Mouse (Mus musculus) forebrain, embryonic 10.5 days (tissue): ENCODE results near the gene Atp11a. TPM values are rescaled to one million over a fixed set of nuclear protein-coding genes. Genes with fewer than 3 reads are reported as not detected.

ENCODE experiments used
- DNase-seq: peaks from one replicate; pipeline ENCODE4 v3.0.0-alpha.2; 2017; ENCODE audit warnings: low spot score; ENCODE audit errors: extremely low spot score
- H3K27ac ChIP-seq: fragments of 300-500 bp; sonication (generic); 2 replicates; pipeline ENCODE4 v1.5.1; 2016; ENCODE audit warnings: mild to moderate bottlenecking
- H3K27me3 ChIP-seq: fragments of 300-500 bp; sonication (generic); 2 replicates; pipeline ENCODE4 v1.6.1; 2016; ENCODE audit warnings: mild to moderate bottlenecking; ENCODE audit not compliant: poor library complexity, severe bottlenecking
- H3K36me3 ChIP-seq: fragments of 300-500 bp; sonication (generic); replicated peaks from 2 replicates; pipeline ENCODE4 v1.6.1; 2016; ENCODE audit warnings: mild to moderate bottlenecking, moderate library complexity
- H3K4me1 ChIP-seq: fragments of 300-500 bp; sonication (generic); 2 replicates; pipeline ENCODE4 v1.6.1; 2016
- H3K4me3 ChIP-seq: fragments of 300-500 bp; sonication (generic); 2 replicates; pipeline ENCODE4 v1.5.1; 2016; ENCODE audit warnings: mild to moderate bottlenecking, moderate library complexity
- H3K9me3 ChIP-seq: fragments of 300-500 bp; sonication (generic); 2 replicates; pipeline ENCODE4 v1.6.1; 2016; ENCODE audit warnings: mild to moderate bottlenecking, moderate library complexity
- WGBS: fragments of 180-500 bp; shearing (Covaris S2); methylation state at CpG from one replicate; pipeline ENCODE4 v1.1.7; 2016; 5-methylcytosine and 5-hydroxymethylcytosine counted together
- polyA plus RNA-seq: library from polyadenylated mRNA; unstranded; fragments of >200 nt; fragmentation: Nextera tagmentation; extraction: Ambion mirVana; gene quantifications from 2 replicates; pipeline ENCODE4 v1.2.1, GENCODE M21; 2016

Atp11a gene
- polyA plus RNA-seq, 1 experiment from 2014 or later, result 9.6 TPM

- H3K27ac ChIP-seq, result no peak overlapping the region
- H3K4me1 ChIP-seq, result peaks cover 51% of the 10 kb centered on the region
- no peak for DNase-seq
- WGBS, result 86% methylated on average over 10 of the region's 10 CpGs
- peaks cover 3% of the 10 kb centered on the region; the same call in 1 of the 2 replicates for H3K36me3 ChIP-seq
- H3K27me3 ChIP-seq, result no peaks in the 10 kb centered on the region
- no peaks in the 10 kb centered on the region for H3K9me3 ChIP-seq
- no peak overlapping the region for H3K4me3 ChIP-seq
Measured at GRCm38 (mm10) chr8:12801586-12801985, 44.8 kb downstream of the Atp11a start.

- Histone ChIP-seq H3K27ac (0 out of 2 replicates have a peak overlapping the region, but pooled peaks have one; percentile 26), H3K9me3 (no peaks in the 10 kb centered on the region), H3K4me1 (peaks cover 51% of the 10 kb centered on the region), H3K27me3 (no peaks in the 10 kb centered on the region), H3K36me3 (peaks cover 8% of the 10 kb centered on the region; the same call in 1 of the 2 replicates), H3K4me3 (no peak overlapping the region)
- no peak for DNase-seq
- 88% methylated on average over 10 of the region's 10 CpGs for WGBS
Measured at GRCm38 (mm10) chr8:12803121-12803520, 46.3 kb downstream of the Atp11a start.

- DNase-seq, result no peak
Measured at GRCm38 (mm10) chr8:12804909-12805308, 48.1 kb downstream of the Atp11a start.

GRCm38 (mm10) chr8:12805569-12805968 lies 48.8 kb downstream of the Atp11a start:
- no peaks in the 10 kb centered on the region for H3K9me3 ChIP-seq
- H3K36me3 ChIP-seq, result peaks cover 8% of the 10 kb centered on the region; the same call in 1 of the 2 replicates
- WGBS, result 67% methylated on average over 4 of the region's 4 CpGs
- no peak overlapping the region for H3K4me3 ChIP-seq
- no peak overlapping the region; the same call in 1 of the 2 replicates for H3K27ac ChIP-seq
- H3K27me3 ChIP-seq, result no peaks in the 10 kb centered on the region
- no peak for DNase-seq
- H3K4me1 ChIP-seq, result peaks cover 36% of the 10 kb centered on the region

More at GRCm38 (mm10) chr8:12804909-12805308, 48.1 kb downstream of the Atp11a start:
- 88% methylated on average over 5 of the region's 5 CpGs for WGBS
- no peaks in the 10 kb centered on the region for H3K27me3 ChIP-seq
- H3K27ac ChIP-seq, result 0 out of 2 replicates have a peak overlapping the region, but pooled peaks have one; percentile 26
- no peak overlapping the region for H3K4me3 ChIP-seq
- H3K9me3 ChIP-seq, result no peaks in the 10 kb centered on the region
- H3K4me1 ChIP-seq, result peaks cover 43% of the 10 kb centered on the region
- H3K36me3 ChIP-seq, result peaks cover 8% of the 10 kb centered on the region; the same call in 1 of the 2 replicates

- H3K4me3 ChIP-seq, result no peak overlapping the region
- H3K27ac ChIP-seq, result no peak overlapping the region
- no peaks in the 10 kb centered on the region for H3K27me3 ChIP-seq
- peaks cover 22% of the 10 kb centered on the region for H3K36me3 ChIP-seq
- DNase-seq, result no peak
- peaks cover 18% of the 10 kb centered on the region for H3K4me1 ChIP-seq
- 87% methylated on average over 2 of the region's 2 CpGs for WGBS
- no peaks in the 10 kb centered on the region for H3K9me3 ChIP-seq
Measured at GRCm38 (mm10) chr8:12808018-12808417, 51.2 kb downstream of the Atp11a start.

- Histone ChIP-seq H3K4me3 (no peak overlapping the region), H3K27ac (no peak overlapping the region), H3K4me1 (peaks cover 17% of the 10 kb centered on the region), H3K36me3 (peaks cover 24% of the 10 kb centered on the region), H3K9me3 (no peaks in the 10 kb centered on the region), H3K27me3 (no peaks in the 10 kb centered on the region)
- DNase-seq, result no peak
- WGBS, result 88% methylated on average over 2 of the region's 2 CpGs
Measured at GRCm38 (mm10) chr8:12809516-12809915, 52.7 kb downstream of the Atp11a start.

GRCm38 (mm10) chr8:12811231-12811630 lies 54.4 kb downstream of the Atp11a start:
- H3K4me3 ChIP-seq, result no peak overlapping the region
- 49% methylated on average over 6 of the region's 6 CpGs for WGBS
- DNase-seq, result no peak
- peaks cover 24% of the 10 kb centered on the region for H3K36me3 ChIP-seq
- no peaks in the 10 kb centered on the region for H3K27me3 ChIP-seq
- no peak overlapping the region for H3K27ac ChIP-seq
- peaks cover 13% of the 10 kb centered on the region for H3K4me1 ChIP-seq
- H3K9me3 ChIP-seq, result no peaks in the 10 kb centered on the region

- no peak for DNase-seq
- Histone ChIP-seq H3K4me3 (no peak overlapping the region), H3K36me3 (peaks cover 30% of the 10 kb centered on the region), H3K4me1 (peaks cover 14% of the 10 kb centered on the region), H3K27me3 (no peaks in the 10 kb centered on the region), H3K9me3 (no peaks in the 10 kb centered on the region), H3K27ac (no peak overlapping the region)
- 75% methylated on average over 6 of the region's 6 CpGs for WGBS
Measured at GRCm38 (mm10) chr8:12816412-12816811, 59.6 kb downstream of the Atp11a start.

- Histone ChIP-seq H3K9me3 (no peaks in the 10 kb centered on the region), H3K4me3 (no peak overlapping the region), H3K27ac (no peak overlapping the region), H3K27me3 (no peaks in the 10 kb centered on the region), H3K4me1 (peaks cover 26% of the 10 kb centered on the region), H3K36me3 (peaks cover 68% of the 10 kb centered on the region)
- 90% methylated on average over 7 of the region's 7 CpGs for WGBS
- DNase-seq, result no peak
Measured at GRCm38 (mm10) chr8:12822892-12823291, 66.1 kb downstream of the Atp11a start.

- H3K27ac ChIP-seq, result no peak overlapping the region
Measured at GRCm38 (mm10) chr8:12824562-12824961, 67.7 kb downstream of the Atp11a start.

GRCm38 (mm10) chr8:12825236-12825635 lies 68.4 kb downstream of the Atp11a start:
- Histone ChIP-seq H3K9me3 (no peaks in the 10 kb centered on the region), H3K27ac (no peak overlapping the region), H3K4me3 (no peak overlapping the region), H3K36me3 (peaks cover 85% of the 10 kb centered on the region), H3K4me1 (peaks cover 22% of the 10 kb centered on the region), H3K27me3 (no peaks in the 10 kb centered on the region)
- WGBS, result 81% methylated on average over 6 of the region's 6 CpGs
- no peak for DNase-seq

More at GRCm38 (mm10) chr8:12824562-12824961, 67.7 kb downstream of the Atp11a start:
- Histone ChIP-seq H3K4me1 (peaks cover 26% of the 10 kb centered on the region), H3K27me3 (no peaks in the 10 kb centered on the region), H3K36me3 (peaks cover 84% of the 10 kb centered on the region), H3K9me3 (no peaks in the 10 kb centered on the region), H3K4me3 (no peak overlapping the region)
- 62% methylated on average over 10 of the region's 10 CpGs for WGBS
- no peak for DNase-seq

- Histone ChIP-seq H3K27me3 (no peaks in the 10 kb centered on the region), H3K9me3 (no peaks in the 10 kb centered on the region), H3K27ac (no peak overlapping the region), H3K4me1 (peaks cover 19% of the 10 kb centered on the region), H3K4me3 (no peak overlapping the region), H3K36me3 (peaks cover 88% of the 10 kb centered on the region)
- WGBS, result 91% methylated on average over 8 of the region's 8 CpGs
- DNase-seq, result no peak
Measured at GRCm38 (mm10) chr8:12825686-12826237, 68.9 kb downstream of the Atp11a start.

GRCm38 (mm10) chr8:12827124-12827523 lies 70.3 kb downstream of the Atp11a start:
- no peak for DNase-seq
- H3K9me3 ChIP-seq, result no peaks in the 10 kb centered on the region
- no peak overlapping the region for H3K4me3 ChIP-seq
- H3K4me1 ChIP-seq, result peaks cover 30% of the 10 kb centered on the region
- H3K27me3 ChIP-seq, result no peaks in the 10 kb centered on the region
- 91% methylated on average over 9 of the region's 9 CpGs for WGBS
- H3K27ac ChIP-seq, result no peak overlapping the region
- peaks cover 89% of the 10 kb centered on the region for H3K36me3 ChIP-seq
